Mouse (Mus musculus): Measurements from ENCODE around the gene Kcnk16.
"Not testable (repeated sequence)": the region's sequence is repeated elsewhere in the genome, so short reads cannot be mapped to it uniquely, and the experiment has no call there.

The Kcnk16 gene

GRCm38 (mm10) chr14:20269082-20269809 lies at the start of gene Kcnk16:
Gene Kcnk16 (minus strand): TSS chr14:20269199.
- in situ Hi-C loops (cut with MboI, MseI), result no loop called here

GRCm38 (mm10) chr14:20315137-20315536 lies 46.1 kb upstream of the Kcnk16 start:
- in situ Hi-C loops (cut with MboI, MseI), result no loop called here

- in situ Hi-C loops (cut with MboI, MseI), result not testable (repeated sequence)
Observed at GRCm38 (mm10) chr14:20305085-20305484, 36.1 kb upstream of the Kcnk16 start.

- in situ Hi-C loops (cut with MboI, MseI), result no loop called here
Observed at GRCm38 (mm10) chr14:20298131-20298530, 29.1 kb upstream of the Kcnk16 start.

GRCm38 (mm10) chr14:20297616-20298015 lies 28.6 kb upstream of the Kcnk16 start:
- in situ Hi-C loops (cut with MboI, MseI), result no loop called here

- in situ Hi-C loops (cut with MboI, MseI), result no loop called here
Observed at GRCm38 (mm10) chr14:20294947-20295346, 25.9 kb upstream of the Kcnk16 start.

- in situ Hi-C loops (cut with MboI, MseI), result no loop called here
Observed at GRCm38 (mm10) chr14:20294117-20294892, 25.3 kb upstream of the Kcnk16 start, which contains the start of gene Nudt13. Gene Nudt13 (plus strand): TSS chr14:20294697.

GRCm38 (mm10) chr14:20291391-20291790 lies 22.4 kb upstream of the Kcnk16 start:
- in situ Hi-C loops (cut with MboI, MseI), result no loop called here

GRCm38 (mm10) chr14:20268421-20268820 lies 578 bp downstream of the Kcnk16 start:
- in situ Hi-C loops (cut with MboI, MseI), result no loop called here

- in situ Hi-C loops (cut with MboI, MseI), result loop anchor here (5.0 kb wide), 1 partner anchor 150 kb away; no protein-coding TSS in a partner anchor
Observed at GRCm38 (mm10) chr14:20262346-20262745, 6.7 kb downstream of the Kcnk16 start.

- in situ Hi-C loops (cut with MboI, MseI), result loop anchor here (10.0 kb wide), 1 partner anchor 554 kb away; no protein-coding TSS in a partner anchor
Observed at GRCm38 (mm10) chr14:20258185-20259113, 10.6 kb downstream of the Kcnk16 start.

- in situ Hi-C loops (cut with MboI, MseI), result loop anchor here (10.0 kb wide), 1 partner anchor 546 kb away; no protein-coding TSS in a partner anchor
Observed at GRCm38 (mm10) chr14:20250237-20251171, 18.5 kb downstream of the Kcnk16 start.

GRCm38 (mm10) chr14:20248001-20248400 lies 21.0 kb downstream of the Kcnk16 start:
- in situ Hi-C loops (cut with MboI, MseI), result loop anchor here (5.0 to 10.0 kb wide), 2 partner anchors 51 to 413 kb away; no protein-coding TSS in a partner anchor

GRCm38 (mm10) chr14:20246811-20247266 lies 22.2 kb downstream of the Kcnk16 start:
- in situ Hi-C loops (cut with MboI, MseI), result loop anchor here (5.0 to 10.0 kb wide), 2 partner anchors 50 to 412 kb away; no protein-coding TSS in a partner anchor

- in situ Hi-C loops (cut with MboI, MseI), result loop anchor here (5.0 to 10.0 kb wide), 2 partner anchors 49 to 411 kb away; no protein-coding TSS in a partner anchor
Observed at GRCm38 (mm10) chr14:20245861-20246260, 23.1 kb downstream of the Kcnk16 start.

GRCm38 (mm10) chr14:20245318-20245717 lies 23.7 kb downstream of the Kcnk16 start:
- in situ Hi-C loops (cut with MboI, MseI), result loop anchor here (5.0 to 10.0 kb wide), 2 partner anchors 48 to 411 kb away; no protein-coding TSS in a partner anchor

GRCm38 (mm10) chr14:20243158-20243557 lies 25.8 kb downstream of the Kcnk16 start:
- in situ Hi-C loops (cut with MboI, MseI), result loop anchor here (10.0 kb wide), 1 partner anchor 408 kb away; no protein-coding TSS in a partner anchor

- in situ Hi-C loops (cut with MboI, MseI), result loop anchor here (10.0 kb wide), 1 partner anchor 408 kb away; no protein-coding TSS in a partner anchor
Observed at GRCm38 (mm10) chr14:20242454-20242853, 26.5 kb downstream of the Kcnk16 start.

GRCm38 (mm10) chr14:20234403-20234802 lies 34.6 kb downstream of the Kcnk16 start:
- in situ Hi-C loops (cut with MboI, MseI), result no loop called here

All from T-helper 2 cell (primary cell).